Mouse (Mus musculus) layer of hippocampus, adult 6 months (tissue): Measurements from ENCODE around the gene Dffa. TPM values are rescaled to one million over a fixed set of nuclear protein-coding genes. Genes with fewer than 3 reads are reported as not detected.

Experiments
- long read RNA-seq, 2 experiments: library from polyadenylated mRNA; unstranded; transcript quantifications; one replicate each; pipeline ENCODE4 v2.0.0; 2019 to 2020
- polyA plus RNA-seq: library from polyadenylated mRNA; unstranded; fragments of <200 nt; fragmentation: Nextera tagmentation; gene quantifications from 2 replicates; pipeline ENCODE4 v1.2.3, GENCODE M21; 2021

Dffa gene
- polyA plus RNA-seq = 9.4 and 11.6 TPM in 2 replicates
- long read RNA-seq, experiment 1, transcript Dffa-202 (5 exons, 1,835 nt) = major isoform, 10 of 16 reads
- long read RNA-seq, experiment 1, partial matches to known transcripts = 4 of 16 reads
- long read RNA-seq, experiment 1, other reads (novel, unspliced or antisense) = 0 of 16 reads
- long read RNA-seq, experiment 2, transcript Dffa-201 (6 exons, 2,457 nt) = minor isoform, 28 of 111 reads
- long read RNA-seq, experiment 2, transcript Dffa-202 (5 exons, 1,835 nt) = major isoform, 69 of 111 reads
- long read RNA-seq, experiment 2, partial matches to known transcripts = 5 of 111 reads
- long read RNA-seq, experiment 2, other reads (novel, unspliced or antisense) = 9 of 111 reads

GRCm38 (mm10) chr4:149103875-149104561, at the start of gene Dffa:
TSS of gene Dffa (plus strand) at chr4:149104146.

GRCm38 (mm10) chr4:149099369-149100017, 4.5 kb upstream of the Dffa start, which contains the start of gene Pex14:
TSS of gene Pex14 (minus strand) at chr4:149099876.

GRCm38 (mm10) chr4:149126663-149127062, 22.7 kb downstream of the Dffa start, which contains the start of gene Cort:
TSS of gene Cort (minus strand) at chr4:149126763.

GRCm38 (mm10) chr4:149136982-149137770, 33.2 kb downstream of the Dffa start, which contains the start of gene Cenps:
TSS of gene Cenps (minus strand) at chr4:149137629.

GRCm38 (mm10) chr4:149166215-149166946, 62.4 kb downstream of the Dffa start, which contains the start of gene Pgd:
TSS of gene Pgd (minus strand) at chr4:149166771.

Other genes starting within 250 kb of the Dffa start
- gene Pex14, start 4.3 kb upstream of the Dffa start, polyA plus RNA-seq = 52.1 and 52.4 TPM in 2 replicates
- gene Cort, start 22.6 kb downstream of the Dffa start, polyA plus RNA-seq = 29.8 and 34.4 TPM in 2 replicates
- gene Cenps, start 33.5 kb downstream of the Dffa start, polyA plus RNA-seq = 5.4 and 7.4 TPM in 2 replicates
- 14.6 and 17.7 TPM in 2 replicates for gene Pgd, start 62.6 kb downstream of the Dffa start, polyA plus RNA-seq
- 53.2 and 57.3 TPM in 2 replicates for gene Kif1b, start 203.5 kb downstream of the Dffa start, polyA plus RNA-seq